Mouse (Mus musculus) right cerebral cortex, postnatal 25 days (tissue): Measurements from ENCODE around the gene Brms1l.
A peak's percentile ranks its signal among the peaks of the same experiment; 100 is the strongest.

Source experiments
- DNase-seq: peaks from one replicate; pipeline ENCODE4 v3.0.0; 2022

Brms1l gene

GRCm38 (mm10) chr12:55867738-55868137, 31.6 kb downstream of the Brms1l start:
- no peak for DNase-seq

DNA sequence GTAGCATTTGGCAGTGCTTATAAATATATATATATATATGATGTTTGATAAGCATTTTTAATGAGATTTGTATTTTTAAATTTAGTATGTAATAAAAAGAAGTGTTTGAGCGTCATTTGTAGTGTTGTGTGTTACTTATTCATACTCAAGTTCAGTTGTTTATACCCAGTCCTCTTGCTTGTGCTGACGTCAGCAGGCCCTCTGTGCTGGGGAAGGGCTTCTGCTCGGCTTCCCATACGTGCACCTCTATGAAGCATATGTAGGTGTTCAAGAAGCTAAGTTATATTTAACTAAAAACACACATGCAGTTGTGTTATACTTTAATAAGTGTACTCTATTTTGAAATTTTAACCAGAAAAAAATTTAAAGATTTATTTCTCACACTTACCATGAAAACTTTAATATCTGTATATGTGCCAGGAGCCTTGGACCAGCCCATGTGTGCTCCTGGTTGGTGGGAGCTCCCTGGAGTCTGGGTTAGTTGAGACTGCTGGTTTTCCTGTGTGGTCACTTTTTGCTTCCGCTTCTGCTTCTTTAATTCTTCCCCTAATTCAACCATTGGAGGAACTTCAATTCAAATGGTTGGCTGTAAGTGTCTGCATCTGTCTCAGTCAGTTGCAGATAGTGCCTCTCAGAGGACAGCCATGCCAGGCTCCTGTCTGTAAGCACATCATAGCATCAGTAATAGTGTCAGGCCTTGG, 33.6 kb downstream of the Brms1l start:
- no peak for DNase-seq

- no peak for DNase-seq
These were observed 49.3 kb downstream of the Brms1l start for GRCm38 (mm10) chr12:55885449-55885848.

DNA sequence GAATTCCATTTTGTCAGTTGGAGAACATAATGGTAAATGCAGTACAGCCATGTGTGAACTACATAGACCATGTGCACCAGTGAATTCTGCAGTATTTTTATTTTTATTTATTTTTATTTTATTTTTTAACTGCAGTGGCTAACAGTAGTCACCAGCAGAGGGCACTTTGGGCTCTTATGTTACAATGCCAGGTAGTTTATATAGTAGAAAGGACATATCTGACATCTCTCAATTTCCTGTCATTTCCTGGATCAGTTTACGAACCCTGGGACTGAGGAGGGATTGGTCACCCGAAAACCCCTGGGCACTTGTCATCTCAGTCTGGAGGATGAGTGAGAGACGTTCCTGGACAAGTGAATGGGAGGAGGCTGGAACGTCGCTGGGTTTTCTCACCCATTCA, 52.4 kb downstream of the Brms1l start:
- peak; percentile 6 for DNase-seq

DNA sequence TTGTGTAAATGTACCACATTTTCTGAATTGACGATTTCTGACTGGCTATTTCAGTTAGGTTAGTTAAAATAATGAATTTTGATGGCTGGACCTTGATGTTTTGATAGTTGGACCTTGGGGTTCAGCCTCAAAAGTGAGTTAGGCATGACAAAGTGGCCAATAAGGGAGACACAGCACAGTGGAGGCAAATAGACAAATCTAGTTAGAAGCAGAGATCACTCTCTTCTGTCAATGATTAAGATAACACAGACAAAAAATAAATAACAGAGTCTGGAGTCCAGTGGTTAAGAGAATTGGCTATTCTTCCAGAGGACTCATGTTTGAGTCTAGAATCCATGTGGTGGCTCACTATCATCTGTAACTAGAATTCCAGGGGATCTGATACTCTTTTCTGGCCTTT, 68.7 kb downstream of the Brms1l start:
- no peak for DNase-seq

DNA sequence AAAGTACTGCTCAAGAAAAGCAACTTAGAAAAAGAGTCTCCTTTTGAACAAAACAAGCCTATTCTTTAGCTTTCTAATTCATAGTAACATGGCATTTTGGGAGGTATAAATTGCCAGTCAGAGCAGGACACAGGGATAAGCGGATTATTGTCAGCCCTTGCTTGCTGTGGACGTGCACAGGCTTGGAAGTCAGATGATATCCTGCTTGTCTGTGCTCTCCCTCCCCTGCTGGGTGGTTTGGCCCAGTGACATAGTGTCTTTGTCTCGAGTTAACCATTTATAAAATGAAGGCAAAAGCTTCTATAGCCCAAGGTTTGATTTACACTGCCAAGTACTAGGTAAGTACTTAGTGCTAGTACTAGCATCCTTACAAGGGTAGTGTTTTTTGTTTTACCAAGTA, 76.0 kb downstream of the Brms1l start:
- DNase-seq: no peak

DNA sequence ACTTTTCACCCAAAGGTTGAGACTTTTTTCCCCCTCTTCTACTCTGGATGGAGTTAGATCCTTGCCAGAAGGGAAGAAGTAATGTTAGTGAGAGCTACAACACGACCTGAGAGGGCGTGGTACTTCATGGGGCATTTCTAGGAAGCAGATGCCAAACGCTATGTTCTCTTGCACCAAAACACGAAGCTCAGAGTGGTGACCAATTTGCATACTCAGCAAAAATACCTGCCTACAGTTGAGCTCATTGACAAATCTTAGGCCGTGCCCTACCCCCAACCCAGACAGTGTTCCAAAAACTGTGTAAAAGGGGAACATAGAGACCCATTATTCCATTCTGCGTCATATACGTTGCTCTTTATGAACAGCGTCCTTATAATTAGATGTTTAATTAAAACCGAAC, 77.1 kb downstream of the Brms1l start:
- no peak for DNase-seq

- no peak for DNase-seq
These were observed 80.1 kb downstream of the Brms1l start for GRCm38 (mm10) chr12:55916250-55916649.

DNA sequence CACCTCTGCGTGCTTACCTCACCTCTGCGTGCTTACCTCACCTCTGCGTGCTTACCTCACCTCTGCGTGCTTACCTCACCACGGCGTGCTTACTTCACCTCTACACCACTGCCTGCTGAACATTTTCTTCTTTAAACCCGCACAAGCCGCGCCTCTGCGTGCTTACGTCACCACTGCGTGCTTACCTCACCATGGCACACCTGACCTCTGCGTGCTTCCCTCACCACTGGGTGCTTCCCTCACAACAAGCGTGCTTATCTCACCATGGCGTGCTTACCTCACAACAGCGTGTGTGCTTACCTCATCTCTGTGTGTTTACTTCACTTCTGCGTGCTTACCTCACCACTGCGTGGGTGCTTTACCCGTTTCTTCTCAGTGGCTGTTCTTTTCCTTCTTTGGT, 80.9 kb downstream of the Brms1l start:
- DNase-seq: no peak
